Mouse (Mus musculus): Measurements from ENCODE around the gene Abcc9.

Abcc9 gene

GRCm38 (mm10) chr6:142703441-142703930 lies 1.4 kb upstream of the Abcc9 start:
- WGBS = 82% methylated on average over 11 of the region's 11 CpGs

- WGBS = 75% methylated on average over 13 of the region's 13 CpGs
These were observed 954 bp downstream of the Abcc9 start for GRCm38 (mm10) chr6:142701161-142701560.

GRCm38 (mm10) chr6:142700753-142701152 lies 1.4 kb downstream of the Abcc9 start:
- WGBS = 75% methylated on average over 8 of the region's 8 CpGs

GRCm38 (mm10) chr6:142692085-142692484 lies 10.0 kb downstream of the Abcc9 start:
- WGBS = 81% methylated on average over 5 of the region's 5 CpGs

- 93% methylated on average over 11 of the region's 11 CpGs for WGBS
These were observed 12.4 kb downstream of the Abcc9 start for GRCm38 (mm10) chr6:142689673-142690072.

GRCm38 (mm10) chr6:142682985-142683691 lies 19.0 kb downstream of the Abcc9 start:
- WGBS = 59% methylated on average over 7 of the region's 7 CpGs

GRCm38 (mm10) chr6:142670021-142670420 lies 32.1 kb downstream of the Abcc9 start:
- WGBS = 92% methylated on average over 2 of the region's 2 CpGs

- WGBS = 76% methylated on average over 6 of the region's 6 CpGs
These were observed 32.8 kb downstream of the Abcc9 start for GRCm38 (mm10) chr6:142669343-142669742.

- WGBS = 83% methylated on average over 6 of the region's 6 CpGs
These were observed 33.3 kb downstream of the Abcc9 start for GRCm38 (mm10) chr6:142668831-142669230.

- WGBS = 58% methylated on average over 1 of the region's 1 CpGs
These were observed 33.7 kb downstream of the Abcc9 start for GRCm38 (mm10) chr6:142668419-142668766.

- 84% methylated on average over 7 of the region's 7 CpGs for WGBS
These were observed 34.3 kb downstream of the Abcc9 start for GRCm38 (mm10) chr6:142667701-142668418.

- 97% methylated on average over 3 of the region's 3 CpGs for WGBS
These were observed 40.1 kb downstream of the Abcc9 start for GRCm38 (mm10) chr6:142662056-142662455.

GRCm38 (mm10) chr6:142659038-142659437 lies 43.1 kb downstream of the Abcc9 start:
- 69% methylated on average over 5 of the region's 5 CpGs for WGBS

GRCm38 (mm10) chr6:142654561-142654960 lies 47.6 kb downstream of the Abcc9 start:
- 64% methylated on average over 5 of the region's 5 CpGs for WGBS

GRCm38 (mm10) chr6:142652175-142652574 lies 49.9 kb downstream of the Abcc9 start:
- 88% methylated on average over 1 of the region's 1 CpGs for WGBS

- WGBS = 70% methylated on average over 3 of the region's 3 CpGs
These were observed 52.8 kb downstream of the Abcc9 start for GRCm38 (mm10) chr6:142649331-142649730.

GRCm38 (mm10) chr6:142645474-142645873 lies 56.6 kb downstream of the Abcc9 start:
- 76% methylated on average over 7 of the region's 7 CpGs for WGBS

- 86% methylated on average over 10 of the region's 10 CpGs for WGBS
These were observed 62.8 kb downstream of the Abcc9 start for GRCm38 (mm10) chr6:142639301-142639700.

- WGBS = 69% methylated on average over 4 of the region's 4 CpGs
These were observed 66.5 kb downstream of the Abcc9 start for GRCm38 (mm10) chr6:142635654-142636053.

GRCm38 (mm10) chr6:142634530-142635184 lies 67.5 kb downstream of the Abcc9 start:
- 63% methylated on average over 10 of the region's 10 CpGs for WGBS

- WGBS = 86% methylated on average over 6 of the region's 6 CpGs
These were observed 78.8 kb downstream of the Abcc9 start for GRCm38 (mm10) chr6:142623351-142623750.

- WGBS = 46% methylated on average over 3 of the region's 3 CpGs
These were observed 85.5 kb downstream of the Abcc9 start for GRCm38 (mm10) chr6:142616659-142617058.

- WGBS = 66% methylated on average over 10 of the region's 10 CpGs
These were observed 87.8 kb downstream of the Abcc9 start for GRCm38 (mm10) chr6:142614324-142614723.

Measured in cerebral cortex, adult 2 months (tissue).